Mouse (Mus musculus) embryonic fibroblast, embryonic 13.5 days (primary cell): Measurements from ENCODE around the gene Cldn16. TPM values are rescaled to one million over a fixed set of nuclear protein-coding genes. Genes with fewer than 3 reads are reported as not detected.
"Not testable (repeated sequence)": the region's sequence is repeated elsewhere in the genome, so short reads cannot be mapped to it uniquely, and the experiment has no call there.

Source experiments
- H3K27ac ChIP-seq: 2 replicates; pipeline ENCODE4 v1.5.1; 2012; ENCODE audit warnings: low read length, control low read depth, inconsistent platforms; ENCODE audit not compliant: insufficient read depth
- H3K4me1 ChIP-seq: 2 replicates; pipeline ENCODE4 v1.6.1; 2011; ENCODE audit warnings: low read length; ENCODE audit not compliant: control insufficient read depth, insufficient read depth
- H3K4me3 ChIP-seq: 2 replicates; pipeline ENCODE4 v1.5.1; 2011; ENCODE audit warnings: mild to moderate bottlenecking, control low read depth, low read length; ENCODE audit not compliant: insufficient read depth
- CTCF ChIP-seq: IDR thresholded peaks from 2 replicates; pipeline ENCODE4 v1.5.1; 2011; ENCODE audit warnings: mild to moderate bottlenecking, control low read depth, low read length, moderate library complexity, borderline replicate concordance; ENCODE audit not compliant: insufficient read depth
- POLR2A ChIP-seq: IDR thresholded peaks from 2 replicates; pipeline ENCODE4 v1.6.1; 2011; ENCODE audit warnings: low read depth, mild to moderate bottlenecking, control low read depth, low read length, moderate library complexity
- polyA plus RNA-seq: library from polyadenylated mRNA; stranded (reverse); fragments of >200 nt; gene quantifications from 2 replicates; pipeline ENCODE4 v1.2.4, GENCODE M21; 2011; ENCODE audit warnings: low read depth; ENCODE audit not compliant: missing spikeins, insufficient read length

The Cldn16 gene
- polyA plus RNA-seq, 1 experiment: not detected

GRCm38 (mm10) chr16:26471254-26471653 is 8.3 kb downstream of the Cldn16 start:
- TF ChIP-seq POLR2A (no peak), CTCF (no peak)
- no peak overlapping the region for H3K4me3 ChIP-seq
- no peaks in the 10 kb centered on the region for H3K4me1 ChIP-seq
- no peak overlapping the region for H3K27ac ChIP-seq

GRCm38 (mm10) chr16:26495721-26496120 is 32.8 kb downstream of the Cldn16 start:
- no peak overlapping the region for H3K27ac ChIP-seq
- no peaks in the 10 kb centered on the region for H3K4me1 ChIP-seq
- H3K4me3 ChIP-seq: no peak overlapping the region
- no peak for TF ChIP-seq CTCF
- no peak for TF ChIP-seq POLR2A

GRCm38 (mm10) chr16:26499705-26500104 is 36.8 kb downstream of the Cldn16 start:
- H3K27ac ChIP-seq, H3K4me1 ChIP-seq, H3K4me3 ChIP-seq: not testable (repeated sequence)

DNA sequence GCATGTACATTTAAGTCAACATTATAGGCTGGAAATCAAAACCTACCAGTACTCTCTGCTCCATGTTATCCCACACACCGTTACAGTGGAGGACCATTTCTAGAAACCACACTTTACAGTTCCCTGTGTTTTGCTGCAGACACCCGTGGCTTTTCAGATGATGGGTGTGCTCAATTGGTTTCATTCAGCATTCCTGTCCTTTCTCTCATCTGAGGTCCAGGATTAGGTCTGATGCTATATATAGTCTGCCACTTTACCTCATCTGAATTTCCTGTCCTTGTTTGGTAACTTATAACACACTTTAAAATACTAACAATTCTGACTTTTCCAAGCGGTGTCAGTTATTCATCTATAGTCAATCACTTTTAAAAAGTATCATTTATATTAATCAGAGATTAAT is 37.8 kb downstream of the Cldn16 start:
- Histone ChIP-seq H3K4me1 (peaks cover 4% of the 10 kb centered on the region; the same call in 1 of the 2 replicates), H3K27ac (no peak overlapping the region), H3K4me3 (no peak overlapping the region)
- TF ChIP-seq CTCF: no peak
- TF ChIP-seq POLR2A: no peak

- TF ChIP-seq CTCF (no peak), POLR2A (no peak)
- H3K4me3 ChIP-seq: no peak overlapping the region
- H3K4me1 ChIP-seq: peaks cover 4% of the 10 kb centered on the region; the same call in 1 of the 2 replicates
- H3K27ac ChIP-seq: no peak overlapping the region
Measured at GRCm38 (mm10) chr16:26504961-26505360, 42.0 kb downstream of the Cldn16 start.

DNA sequence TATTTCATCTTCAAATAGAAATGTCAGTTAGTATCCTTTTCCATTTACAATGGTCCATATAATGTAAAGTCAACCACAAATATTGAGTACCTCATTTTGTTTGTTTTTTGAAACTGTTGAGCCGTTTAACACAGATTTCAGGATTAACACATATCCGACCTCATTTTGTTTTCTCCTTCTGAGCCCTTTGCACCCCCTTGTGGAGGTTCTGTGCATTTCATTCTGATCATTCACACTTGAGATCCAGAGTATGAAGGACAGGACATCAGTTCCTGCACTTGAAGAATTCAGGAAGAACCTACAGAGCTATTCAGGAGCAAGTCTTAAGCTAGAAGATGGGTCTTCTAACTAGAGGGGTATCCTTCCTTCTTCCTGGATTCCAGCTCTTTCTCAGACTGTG is 56.7 kb downstream of the Cldn16 start:
- no peak for TF ChIP-seq CTCF
- no peak for TF ChIP-seq POLR2A
- no peaks in the 10 kb centered on the region for H3K4me1 ChIP-seq
- no peak overlapping the region for H3K27ac ChIP-seq
- H3K4me3 ChIP-seq: no peak overlapping the region

- Histone ChIP-seq H3K27ac (no peak overlapping the region), H3K4me1 (no peaks in the 10 kb centered on the region), H3K4me3 (no peak overlapping the region)
- TF ChIP-seq POLR2A: no peak
- no peak for TF ChIP-seq CTCF
Measured at GRCm38 (mm10) chr16:26525832-26526231, 62.9 kb downstream of the Cldn16 start.

DNA sequence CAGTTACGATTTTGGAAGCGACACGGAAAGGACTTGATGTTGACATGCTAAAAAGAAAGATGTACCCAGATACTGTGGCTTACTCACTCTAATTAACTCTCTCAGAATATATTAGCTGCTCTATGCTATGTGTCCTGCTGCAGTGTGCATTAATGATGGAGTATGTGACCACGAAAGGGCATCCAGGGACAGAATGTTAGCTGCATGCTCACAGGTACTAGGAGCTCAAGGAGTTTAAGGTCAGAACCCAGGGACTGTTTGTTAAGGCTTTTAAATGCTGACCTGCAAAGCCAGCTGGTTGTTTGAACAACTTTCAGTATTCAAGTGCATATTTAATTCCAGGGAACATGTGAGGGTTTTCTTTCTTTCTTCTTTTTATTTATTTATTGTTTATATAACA is 63.7 kb downstream of the Cldn16 start, which contains the start of gene Tmem207:
Tmem207 (minus strand) TSS at position 101 of the 400 bp plus-strand sequence.
- no peak for TF ChIP-seq CTCF
- TF ChIP-seq POLR2A: no peak
- no peak within 1 kb of the TSS for H3K4me3 ChIP-seq
- no peaks in the 10 kb centered on the region for H3K4me1 ChIP-seq

DNA sequence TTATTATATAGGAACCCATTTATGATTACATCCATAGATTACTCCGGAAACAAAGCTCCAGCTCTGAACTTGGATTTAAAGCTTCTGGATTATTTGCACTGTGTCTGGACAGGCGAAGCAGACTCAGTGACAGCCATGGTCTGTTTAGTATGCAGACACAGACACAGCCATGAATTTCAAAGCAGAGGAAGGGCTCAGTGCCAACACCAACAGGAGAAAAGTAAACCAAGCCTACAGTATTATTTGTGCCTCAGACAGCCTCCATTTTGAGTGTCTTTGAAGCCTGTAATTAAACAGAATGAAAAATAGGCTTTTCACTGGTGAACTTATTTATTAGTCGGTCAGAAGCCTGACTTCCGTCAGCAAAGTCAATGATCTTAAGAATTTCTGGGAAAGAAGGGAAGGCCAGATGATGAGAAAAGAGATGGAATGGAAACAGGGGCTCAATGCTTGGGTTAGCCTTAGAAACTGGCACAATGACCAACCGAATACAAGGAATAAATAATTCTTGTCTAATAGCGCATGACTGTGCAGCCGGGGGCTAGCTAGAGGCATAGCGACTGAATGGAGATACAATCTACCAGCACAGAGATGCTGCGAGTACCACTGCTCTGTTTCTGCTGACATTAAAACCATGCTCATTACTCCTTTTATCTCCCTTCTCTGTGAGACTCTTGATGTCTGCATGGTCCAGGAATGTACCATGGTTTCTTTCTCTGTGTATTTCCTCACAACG is 65.2 kb downstream of the Cldn16 start:
- Histone ChIP-seq H3K4me1 (no peaks in the 10 kb centered on the region), H3K4me3 (no peak overlapping the region), H3K27ac (no peak overlapping the region)
- TF ChIP-seq POLR2A (no peak), CTCF (no peak)

More for the DNA sequence above, 63.7 kb downstream of the Cldn16 start, which contains the start of gene Tmem207:
- no peak within 1 kb of the TSS for H3K27ac ChIP-seq

- Histone ChIP-seq H3K4me3 (no peak overlapping the region), H3K27ac (no peak overlapping the region), H3K4me1 (no peaks in the 10 kb centered on the region)
- TF ChIP-seq POLR2A (no peak), CTCF (no peak)
Measured at GRCm38 (mm10) chr16:26530451-26530850, 67.5 kb downstream of the Cldn16 start.
